Mouse (Mus musculus) adrenal gland, adult 8-10 months (tissue): Measurements from ENCODE around the gene Hpf1. TPM values are rescaled to one million over a fixed set of nuclear protein-coding genes. Genes with fewer than 3 reads are reported as not detected.

Experiments used
- DNase-seq: peaks from one replicate; pipeline ENCODE4 v3.0.0; 2022
- total RNA-seq, 4 experiments: library from RNA; stranded (reverse); gene quantifications; 2 replicates each; pipeline ENCODE4 v1.2.4; 2022

Hpf1 gene
- total RNA-seq, 4 experiments from 2014 or later, result 19.7 to 29.6 (median 23.2) TPM

DNA sequence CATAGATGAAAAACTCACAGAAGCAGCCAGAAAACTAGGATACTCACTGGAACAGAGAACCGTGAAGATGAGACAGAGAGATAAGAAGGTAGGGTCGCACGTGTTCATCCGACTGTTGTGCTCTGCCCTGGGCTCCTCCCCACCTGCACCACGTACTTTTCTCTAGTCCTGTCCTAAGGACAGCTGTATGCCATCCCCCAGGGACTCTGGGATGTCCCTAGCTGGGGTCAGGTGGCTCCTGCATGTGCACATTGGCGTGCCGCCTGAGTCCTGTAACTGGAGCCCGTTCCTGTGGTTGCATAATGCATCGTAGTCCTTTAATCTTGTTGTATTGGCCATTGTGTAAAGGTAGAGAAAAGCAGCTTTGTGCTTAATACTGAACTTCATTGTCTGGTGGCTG lies 9.9 kb downstream of the Hpf1 start:
- DNase-seq, result no peak

DNA sequence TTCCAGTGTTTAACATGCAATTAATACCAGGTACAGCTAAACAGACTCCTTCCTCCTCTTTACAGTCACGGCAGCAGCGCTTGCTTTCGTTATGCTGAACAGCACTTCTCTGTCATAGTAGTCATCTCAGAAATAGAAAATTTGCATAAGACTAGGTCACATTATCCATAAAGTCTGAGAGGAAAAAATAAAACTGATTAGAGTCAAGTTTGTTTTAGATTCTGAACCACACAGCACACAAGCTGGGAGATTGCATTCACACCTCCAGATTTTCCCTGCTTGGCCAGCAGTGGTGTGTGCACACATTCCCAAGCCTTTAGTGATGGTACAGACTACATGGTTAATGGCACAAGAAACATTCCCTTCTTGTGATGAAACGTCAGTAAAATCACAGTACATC lies 21.9 kb downstream of the Hpf1 start:
- DNase-seq, result no peak

DNA sequence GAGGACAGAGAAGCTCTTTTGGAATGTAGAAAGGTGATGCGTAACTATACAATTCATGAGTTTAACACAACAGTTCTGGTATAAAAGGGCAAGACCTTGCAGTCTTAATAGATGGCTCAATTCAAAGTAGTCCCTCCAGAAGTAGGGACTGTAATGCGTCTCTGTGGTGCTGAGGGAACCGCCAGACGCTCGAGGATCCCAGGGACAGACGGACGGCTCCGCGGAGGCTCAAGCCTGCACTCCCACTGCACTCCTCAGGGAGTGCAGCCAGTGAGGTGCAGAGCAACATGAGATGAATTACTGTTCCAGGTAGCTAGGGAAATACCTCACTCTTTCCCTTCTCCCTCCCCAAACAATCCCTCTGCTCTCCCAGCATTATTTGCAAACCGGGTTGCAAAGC lies 22.3 kb downstream of the Hpf1 start:
- DNase-seq, result no peak

DNA sequence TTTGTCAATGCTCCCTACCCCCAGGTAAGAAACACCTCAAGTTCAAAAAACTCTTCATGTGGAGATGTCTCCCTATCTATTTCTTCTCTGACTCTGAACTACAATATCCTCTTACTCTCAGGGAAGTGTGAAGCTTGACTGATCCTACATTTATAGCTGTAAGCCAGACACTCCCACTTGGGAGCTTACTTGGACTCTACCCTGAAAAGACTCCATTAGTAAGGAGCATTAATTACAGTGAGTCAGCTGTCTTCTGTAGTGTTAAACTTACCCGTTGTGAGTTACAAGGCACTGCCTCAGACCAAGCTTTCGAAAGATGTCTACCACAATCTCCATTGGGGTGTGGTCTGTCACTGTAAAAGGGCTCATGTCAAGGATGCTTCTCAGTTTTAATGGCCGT lies 28.9 kb downstream of the Hpf1 start:
- DNase-seq, result no peak

DNA sequence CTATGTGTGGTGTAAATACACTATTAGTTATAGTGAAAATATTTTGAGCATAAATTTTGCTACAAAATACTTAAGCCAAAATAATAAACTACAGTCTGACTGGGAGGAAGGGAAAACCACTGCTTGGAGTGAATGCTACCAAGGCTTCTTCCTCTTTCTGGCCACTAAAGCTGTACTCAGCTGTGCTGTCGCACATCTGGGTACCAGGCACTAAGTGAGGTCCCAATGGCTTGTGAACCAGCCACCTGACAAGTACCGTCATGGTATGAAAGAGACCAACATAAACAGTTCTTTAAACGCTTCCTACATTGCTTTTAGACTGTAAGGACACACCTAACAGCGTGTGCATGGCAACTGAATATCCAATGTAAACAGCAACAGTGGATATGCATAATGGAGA lies 30.0 kb downstream of the Hpf1 start:
- no peak for DNase-seq

DNA sequence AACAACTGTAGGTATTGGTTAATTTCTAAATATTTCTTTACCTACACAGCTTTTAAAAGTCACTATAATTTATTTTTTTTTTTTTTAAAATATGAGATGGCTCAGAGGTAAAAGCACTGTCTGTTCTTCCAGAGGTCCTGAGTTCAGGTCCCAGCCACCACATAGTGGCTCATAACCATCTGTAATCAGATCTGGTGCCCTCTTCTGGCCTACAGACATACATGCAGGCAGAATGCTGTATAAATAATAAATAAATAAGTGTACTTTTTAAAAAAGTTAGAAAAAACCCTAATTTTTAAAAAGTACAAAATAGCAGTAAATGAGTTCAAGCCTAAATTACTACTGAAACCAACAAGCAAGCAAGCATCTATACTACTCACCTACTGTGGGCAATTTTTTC lies 43.4 kb downstream of the Hpf1 start:
- no peak for DNase-seq

DNA sequence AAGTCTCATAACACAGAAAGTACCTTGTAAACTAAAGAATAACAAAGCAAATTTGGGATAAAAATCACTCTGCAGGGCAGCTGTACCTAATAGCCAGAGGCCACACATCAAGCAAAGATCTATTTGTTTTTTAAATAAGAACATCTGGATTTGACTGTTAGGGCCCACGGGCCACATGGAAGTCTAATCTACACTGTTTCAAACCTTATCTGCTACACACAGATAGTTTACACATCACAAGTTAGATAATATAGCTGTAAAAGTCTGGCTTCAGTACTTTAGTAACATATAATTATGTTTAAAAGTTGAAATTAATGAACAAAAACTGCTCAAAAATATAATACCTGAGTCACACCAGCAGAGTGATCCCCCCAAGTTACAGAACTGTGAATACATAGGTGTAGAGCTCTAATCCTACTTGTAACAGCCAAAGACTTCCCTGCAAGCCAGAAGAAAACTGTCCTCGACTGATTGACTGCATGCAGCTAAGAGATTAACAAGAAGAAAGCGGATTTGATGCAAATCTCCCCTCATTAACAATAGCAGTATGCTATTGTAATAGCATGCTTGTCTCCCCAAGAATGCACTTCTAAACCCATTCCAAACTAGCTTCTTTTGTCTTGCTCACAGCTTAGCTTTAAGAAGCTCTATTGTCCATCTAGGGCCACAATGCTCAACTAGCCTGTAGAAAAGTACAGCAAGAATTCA lies 48.7 kb downstream of the Hpf1 start:
- no peak for DNase-seq

DNA sequence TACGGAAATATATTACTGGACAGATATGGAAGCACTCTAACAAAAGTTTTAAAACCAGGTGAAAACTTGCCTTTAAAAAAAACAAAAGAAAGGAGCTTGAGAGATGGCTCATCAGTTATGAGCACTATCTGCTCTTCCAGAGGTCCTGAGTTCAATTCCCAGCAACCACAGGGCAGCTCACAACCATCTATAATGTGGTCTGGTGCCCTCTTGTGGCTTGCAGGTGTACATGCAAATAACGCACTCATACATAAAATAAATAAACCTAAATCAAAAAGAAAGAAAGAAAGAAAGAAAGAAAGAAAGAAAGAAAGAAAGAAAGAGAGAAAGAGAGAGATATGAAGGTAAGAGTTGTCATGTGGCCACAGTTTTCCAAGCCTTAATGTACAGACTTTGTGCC lies 52.6 kb downstream of the Hpf1 start:
- no peak for DNase-seq

DNA sequence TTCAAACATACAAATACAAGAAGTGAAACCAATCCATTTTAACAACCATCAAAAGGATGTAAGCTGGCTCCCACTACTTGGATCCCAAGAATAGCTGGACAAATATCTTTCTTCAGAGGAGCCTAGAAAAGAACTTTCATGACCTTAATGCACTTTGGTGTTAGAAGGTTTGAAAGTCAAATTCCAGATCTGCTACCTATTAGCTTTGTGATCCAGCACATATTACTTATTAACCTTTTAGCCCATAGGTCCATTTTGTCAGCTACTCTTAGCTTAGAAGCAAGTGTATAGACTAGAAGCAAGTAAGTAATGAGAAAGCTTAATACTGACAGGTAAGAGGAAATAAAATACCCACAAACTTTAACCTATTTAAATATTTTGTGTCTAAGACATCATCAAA lies 57.3 kb downstream of the Hpf1 start:
- DNase-seq, result no peak

DNA sequence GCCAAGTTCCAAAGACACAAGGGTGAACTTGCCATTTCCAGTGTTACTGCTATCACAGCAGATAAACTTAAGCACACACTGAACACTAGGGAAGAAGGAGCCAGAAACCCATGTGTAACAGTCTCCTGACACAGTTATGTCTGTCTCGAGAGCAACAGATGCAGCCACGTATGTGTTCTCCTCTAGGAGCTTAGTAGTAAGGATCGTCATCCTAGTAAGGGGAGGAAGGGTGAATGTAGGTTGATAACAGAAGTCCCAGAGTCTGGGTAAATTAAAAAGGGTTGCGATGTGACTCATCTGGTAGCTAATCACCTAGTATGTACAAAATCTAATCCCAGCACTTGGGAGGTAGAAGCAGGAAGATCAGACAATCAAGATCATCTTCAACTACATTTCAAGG lies 59.6 kb downstream of the Hpf1 start:
- DNase-seq, result no peak

DNA sequence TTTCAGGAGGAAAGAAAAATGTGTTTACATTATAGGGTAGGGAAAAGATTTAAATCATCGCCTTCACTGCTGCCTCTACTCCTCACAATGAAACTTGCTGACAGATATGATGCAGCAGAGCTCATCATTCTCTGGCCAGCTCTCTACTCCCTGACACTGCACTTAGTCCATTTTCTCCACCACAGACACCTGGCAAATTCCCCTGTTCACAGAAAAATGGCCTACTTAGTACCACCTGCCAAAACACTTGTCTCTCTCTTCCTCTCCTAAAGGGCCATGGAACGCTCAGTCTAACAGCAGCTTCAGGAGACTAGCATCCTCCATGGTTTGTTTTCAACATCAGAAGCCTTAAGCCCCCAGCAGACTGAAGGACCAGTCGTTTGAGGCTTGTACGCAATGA lies 61.1 kb downstream of the Hpf1 start:
- DNase-seq, result no peak

DNA sequence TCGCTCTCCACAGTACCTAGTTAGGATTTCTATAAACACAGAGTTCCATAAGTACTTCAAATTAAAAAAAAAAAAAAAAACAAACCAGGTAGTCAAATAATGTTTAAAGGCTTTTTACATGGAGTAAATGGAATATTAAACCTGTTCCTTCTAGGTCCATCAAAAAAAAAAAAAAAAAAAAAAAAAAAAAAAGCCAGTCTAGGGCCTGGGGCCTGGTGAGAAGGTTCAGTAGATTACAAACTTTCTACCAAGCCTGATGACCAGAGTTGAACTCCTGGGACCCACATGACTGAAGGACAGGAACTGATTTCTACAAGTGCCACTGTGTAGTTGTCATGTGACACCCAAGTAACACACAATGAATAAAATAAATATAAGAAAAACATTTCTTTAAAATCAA lies 61.5 kb downstream of the Hpf1 start:
- no peak for DNase-seq

DNA sequence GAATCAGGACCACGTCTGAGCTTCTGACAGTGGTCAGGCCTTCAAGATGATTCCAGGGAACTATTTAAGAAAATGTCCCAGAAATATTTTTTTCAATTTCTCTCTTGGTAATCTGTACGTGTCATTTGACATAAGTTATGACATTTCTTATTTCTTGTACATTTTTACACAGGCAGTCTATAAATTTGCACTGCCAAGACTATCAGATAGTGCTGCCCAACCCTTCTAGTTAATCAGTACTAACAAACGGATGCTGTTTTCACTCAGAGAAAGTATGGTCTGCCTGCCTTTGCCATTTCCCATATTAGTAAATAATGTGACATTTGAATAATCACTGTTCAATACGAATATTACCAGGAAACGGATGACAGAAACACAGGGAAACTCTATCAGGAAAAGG lies 62.6 kb downstream of the Hpf1 start:
- DNase-seq, result no peak

DNA sequence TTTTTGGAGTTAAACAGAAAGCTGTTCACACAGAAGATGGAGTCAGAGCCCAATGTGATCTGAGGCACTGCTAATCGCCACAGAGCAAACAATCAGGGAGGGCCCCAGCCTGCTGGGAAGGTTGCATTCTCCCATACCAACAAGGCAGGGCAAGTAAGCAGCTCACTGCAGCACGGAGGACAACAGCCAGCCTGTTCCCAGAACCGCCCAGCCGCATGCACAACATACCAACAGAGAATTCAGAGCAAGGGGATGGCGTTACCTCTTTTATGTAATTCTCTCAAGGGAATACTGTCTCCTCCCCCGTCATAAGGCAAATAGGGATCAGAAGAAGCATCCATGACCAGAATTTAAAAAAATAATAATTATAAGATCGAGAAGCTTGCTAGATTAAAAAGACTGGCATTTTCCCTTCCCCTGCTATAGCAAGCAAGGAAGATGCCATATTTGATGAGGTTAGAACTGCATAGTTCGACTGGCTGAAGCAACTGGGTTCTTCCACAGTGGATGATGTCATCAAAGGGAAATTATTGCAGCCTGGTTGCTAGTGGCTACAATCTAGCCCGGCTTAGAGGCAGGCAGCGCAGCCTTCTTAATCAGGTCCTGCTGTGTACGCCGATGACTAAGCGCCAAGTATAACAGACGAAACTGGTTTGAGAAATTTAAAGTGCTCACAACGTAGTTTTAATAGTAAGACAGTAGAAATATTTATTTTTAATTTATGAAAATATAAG lies 64.2 kb downstream of the Hpf1 start:
- DNase-seq, result peak; percentile 85

DNA sequence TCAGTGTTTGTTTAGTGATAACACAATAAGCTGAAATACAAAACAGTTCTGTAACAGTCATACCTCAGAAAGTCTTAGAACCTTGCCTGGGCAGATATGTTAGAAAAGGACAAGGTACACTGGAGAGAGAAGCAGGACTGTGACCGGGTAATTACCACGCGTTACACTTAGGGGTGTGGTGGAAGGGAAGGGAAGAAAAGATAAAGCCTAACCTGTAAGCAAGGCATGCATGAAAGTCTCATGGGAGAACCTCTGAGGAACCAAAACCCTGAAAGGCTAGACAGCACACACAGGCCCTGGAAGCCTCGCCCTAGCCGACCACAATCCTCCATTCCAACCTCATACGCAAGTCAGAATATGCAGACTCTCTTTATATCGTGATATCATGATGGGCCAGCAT lies 66.6 kb downstream of the Hpf1 start:
- DNase-seq, result no peak

Other genes starting within 250 kb of the Hpf1 start
- gene Clcn3, start 92.9 kb downstream of the Hpf1 start, total RNA-seq, result 10 to 100 TPM; 50.9 to 68.9 (median 60.7) TPM
- 10 to 100 TPM; 17.6 to 25.2 (median 23.8) TPM for gene Nek1, start 102.8 kb downstream of the Hpf1 start, total RNA-seq